Mouse (Mus musculus): ENCODE measurements around the gene Pnmt. TPM values are rescaled to one million over a fixed set of nuclear protein-coding genes. Genes with fewer than 3 reads are reported as not detected.

Gene Pnmt
- polyA plus RNA-seq, 1 experiment from 2014 or later, result 0.37 TPM

DNA sequence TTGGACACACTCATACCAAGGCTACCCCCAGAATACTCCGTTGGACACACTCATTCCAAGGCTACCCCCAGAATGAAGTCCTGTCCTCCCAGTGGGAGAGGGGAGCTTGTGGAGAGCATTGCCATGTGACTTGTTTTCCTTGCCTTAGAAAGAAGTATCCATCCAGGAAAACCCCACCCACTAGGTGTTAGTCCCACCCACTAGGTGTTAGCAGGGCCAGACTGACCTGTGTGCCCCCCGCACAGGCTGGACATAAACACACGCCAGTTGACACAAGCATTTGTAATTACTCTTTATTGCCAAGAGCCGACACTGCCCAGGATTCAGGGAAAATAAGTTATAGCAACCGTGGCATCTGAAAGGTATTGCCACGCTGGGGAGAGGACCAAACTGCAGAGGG is 51.2 kb downstream of the Pnmt start:
- H3K9ac ChIP-seq (ENCODE audit: low read length), result no peak overlapping the region
- no peaks in the 10 kb centered on the region for H3K9me3 ChIP-seq (replicated peaks; ENCODE audit: control insufficient read depth, low read length)
- peaks cover 3% of the 10 kb centered on the region; the same call in 1 of the 2 replicates for H3K4me1 ChIP-seq (ENCODE audit: control insufficient read depth, insufficient read depth, low read length)
- H3K27ac ChIP-seq (ENCODE audit: low read length), result no peak overlapping the region
- no peak for ATAC-seq (replicated peaks; ENCODE audit: extremely low read depth, insufficient read depth, low FRiP score)
- 81% methylated on average over 6 of the region's 6 CpGs for WGBS
- peaks cover 17% of the 10 kb centered on the region for H3K36me3 ChIP-seq (ENCODE audit: control insufficient read depth, insufficient read depth)
- no peak overlapping the region for H3K4me2 ChIP-seq (ENCODE audit: low read depth, low read length)
- H3K4me3 ChIP-seq (ENCODE audit: low read length), result no peak overlapping the region
- no peaks in the 10 kb centered on the region for H3K27me3 ChIP-seq (ENCODE audit: control insufficient read depth, insufficient read depth, low read length)

Other genes starting within 250 kb of the Pnmt start
- gene Fbxl20, start 236.0 kb upstream of the Pnmt start, polyA plus RNA-seq (2015; fragmentation: Nextera tagmentation; extraction: Ambion mirVana), result 14.9 and 15.9 TPM in 2 replicates
- 45.7 and 49.2 TPM in 2 replicates for gene Med1, start 193.2 kb upstream of the Pnmt start, polyA plus RNA-seq (2015; fragmentation: Nextera tagmentation; extraction: Ambion mirVana)
- gene Cdk12, start 183.4 kb upstream of the Pnmt start, polyA plus RNA-seq (2015; fragmentation: Nextera tagmentation; extraction: Ambion mirVana), result 6.2 and 6.4 TPM in 2 replicates
- gene Neurod2, start 56.8 kb upstream of the Pnmt start, polyA plus RNA-seq (2015; fragmentation: Nextera tagmentation; extraction: Ambion mirVana), result not detected in 2 replicates
- gene Ppp1r1b, start 38.0 kb upstream of the Pnmt start, polyA plus RNA-seq (2015; fragmentation: Nextera tagmentation; extraction: Ambion mirVana), result 74.0 and 75.8 TPM in 2 replicates
- 43.0 and 43.2 TPM in 2 replicates for gene Stard3, start 28.1 kb upstream of the Pnmt start, polyA plus RNA-seq (2015; fragmentation: Nextera tagmentation; extraction: Ambion mirVana)
- 175 TPM in 2 replicates for gene Tcap, start 2.6 kb upstream of the Pnmt start, polyA plus RNA-seq (2015; fragmentation: Nextera tagmentation; extraction: Ambion mirVana)
- gene Pgap3, start 14.0 kb downstream of the Pnmt start, polyA plus RNA-seq (2015; fragmentation: Nextera tagmentation; extraction: Ambion mirVana), result 18.0 and 19.0 TPM in 2 replicates
- 34.1 and 41.9 TPM in 2 replicates for gene Erbb2, start 26.0 kb downstream of the Pnmt start, polyA plus RNA-seq (2015; fragmentation: Nextera tagmentation; extraction: Ambion mirVana)
- 100 and 115 TPM in 2 replicates for gene Mien1, start 52.5 kb downstream of the Pnmt start, polyA plus RNA-seq (2015; fragmentation: Nextera tagmentation; extraction: Ambion mirVana)
- gene Grb7, start 59.9 kb downstream of the Pnmt start, polyA plus RNA-seq (2015; fragmentation: Nextera tagmentation; extraction: Ambion mirVana), result 1.9 and 4.3 TPM in 2 replicates
- 1.0 and 4.0 TPM in 2 replicates for gene Ikzf3, start 159.6 kb downstream of the Pnmt start, polyA plus RNA-seq (2015; fragmentation: Nextera tagmentation; extraction: Ambion mirVana)
- 0.42 and 0.62 TPM in 2 replicates for gene Zpbp2, start 164.6 kb downstream of the Pnmt start, polyA plus RNA-seq (2015; fragmentation: Nextera tagmentation; extraction: Ambion mirVana)
- 65.1 and 66.7 TPM in 2 replicates for gene Ormdl3, start 200.9 kb downstream of the Pnmt start, polyA plus RNA-seq (2015; fragmentation: Nextera tagmentation; extraction: Ambion mirVana)
- not detected in 2 replicates for gene Lrrc3c, start 211.8 kb downstream of the Pnmt start, polyA plus RNA-seq (2015; fragmentation: Nextera tagmentation; extraction: Ambion mirVana)
- gene Gm12355, start 239.2 kb downstream of the Pnmt start, polyA plus RNA-seq (2015; fragmentation: Nextera tagmentation; extraction: Ambion mirVana), result 0.30 and 2.9 TPM in 2 replicates
- 0.09 TPM in 1 of 2 replicates, not detected in the other for gene Gsdma3, start 239.9 kb downstream of the Pnmt start, polyA plus RNA-seq (2015; fragmentation: Nextera tagmentation; extraction: Ambion mirVana)